Mouse (Mus musculus) embryonic facial prominence, embryonic 10.5 days (tissue): ENCODE measurements around the gene Shisa4. TPM values are rescaled to one million over a fixed set of nuclear protein-coding genes. Genes with fewer than 3 reads are reported as not detected.

Experiments used
- DNase-seq: peaks from one replicate; pipeline ENCODE4 v3.0.0-alpha.2; 2017; ENCODE audit warnings: low spot score
- H3K27ac ChIP-seq: fragments of 300-500 bp; sonication (generic); replicated peaks from 2 replicates; pipeline ENCODE4 v1.5.1; 2016; ENCODE audit warnings: mild to moderate bottlenecking
- H3K27me3 ChIP-seq: fragments of 300-500 bp; sonication (generic); replicated peaks from 2 replicates; pipeline ENCODE4 v1.6.1; 2016; ENCODE audit warnings: low read depth, mild to moderate bottlenecking; ENCODE audit not compliant: poor library complexity, severe bottlenecking
- H3K36me3 ChIP-seq: fragments of 300-500 bp; sonication (generic); replicated peaks from 2 replicates; pipeline ENCODE4 v1.6.1; 2016; ENCODE audit warnings: mild to moderate bottlenecking, moderate library complexity
- H3K4me1 ChIP-seq: fragments of 300-500 bp; sonication (generic); 2 replicates; pipeline ENCODE4 v1.6.1; 2016
- H3K4me3 ChIP-seq: fragments of 300-500 bp; sonication (generic); 2 replicates; pipeline ENCODE4 v1.5.1; 2016; ENCODE audit warnings: mild to moderate bottlenecking, moderate library complexity
- H3K9me3 ChIP-seq: fragments of 300-500 bp; sonication (generic); 2 replicates; pipeline ENCODE4 v1.6.1; 2016; ENCODE audit warnings: mild to moderate bottlenecking
- WGBS: fragments of 180-500 bp; shearing (Covaris S2); methylation state at CpG from one replicate; pipeline ENCODE4 v1.1.7; 2016; 5-methylcytosine and 5-hydroxymethylcytosine counted together
- polyA plus RNA-seq: library from polyadenylated mRNA; unstranded; fragments of >200 nt; fragmentation: Nextera tagmentation; extraction: Ambion mirVana; gene quantifications from 2 replicates; pipeline ENCODE4 v1.2.1, GENCODE M21; 2016

The Shisa4 gene
- polyA plus RNA-seq, 1 experiment from 2014 or later, result 53.5 TPM

GRCm38 (mm10) chr1:135362115-135362514 is 12.9 kb downstream of the Shisa4 start:
- no peaks in the 10 kb centered on the region for H3K36me3 ChIP-seq
- H3K27me3 ChIP-seq, result no peaks in the 10 kb centered on the region
- no peak overlapping the region for H3K4me3 ChIP-seq
- peaks cover 18% of the 10 kb centered on the region; the same call in 1 of the 2 replicates for H3K4me1 ChIP-seq
- 0 out of 2 replicates have a peak, but pooled peaks cover 6% of the 10 kb centered on the region for H3K9me3 ChIP-seq
- DNase-seq, result no peak
- H3K27ac ChIP-seq, result no peak overlapping the region

GRCm38 (mm10) chr1:135361491-135361890 is 13.5 kb downstream of the Shisa4 start:
- peaks cover 18% of the 10 kb centered on the region; the same call in 1 of the 2 replicates for H3K4me1 ChIP-seq
- 85% methylated on average over 4 of the region's 4 CpGs for WGBS
- no peak overlapping the region for H3K4me3 ChIP-seq
- no peak for DNase-seq
- H3K27ac ChIP-seq, result no peak overlapping the region
- 0 out of 2 replicates have a peak, but pooled peaks cover 6% of the 10 kb centered on the region for H3K9me3 ChIP-seq
- H3K27me3 ChIP-seq, result no peaks in the 10 kb centered on the region
- no peaks in the 10 kb centered on the region for H3K36me3 ChIP-seq

- Histone ChIP-seq H3K4me3 (no peak overlapping the region), H3K9me3 (0 out of 2 replicates have a peak, but pooled peaks cover 6% of the 10 kb centered on the region), H3K36me3 (no peaks in the 10 kb centered on the region), H3K27ac (no peak overlapping the region; the same call in 1 of the 2 replicates), H3K4me1 (peaks cover 18% of the 10 kb centered on the region; the same call in 1 of the 2 replicates), H3K27me3 (no peaks in the 10 kb centered on the region)
- 35% methylated on average over 2 of the region's 2 CpGs for WGBS
- DNase-seq, result no peak
These were observed 16.0 kb downstream of the Shisa4 start for GRCm38 (mm10) chr1:135359071-135359470.

- H3K27ac ChIP-seq, result no peak overlapping the region
- H3K27me3 ChIP-seq, result no peaks in the 10 kb centered on the region
- H3K9me3 ChIP-seq, result no peaks in the 10 kb centered on the region
- H3K4me1 ChIP-seq, result peaks cover 15% of the 10 kb centered on the region
- H3K36me3 ChIP-seq, result no peaks in the 10 kb centered on the region
- WGBS, result 85% methylated on average over 3 of the region's 3 CpGs
- DNase-seq, result no peak
- H3K4me3 ChIP-seq, result no peak overlapping the region
These were observed 23.1 kb downstream of the Shisa4 start for GRCm38 (mm10) chr1:135351953-135352352.

- Histone ChIP-seq H3K4me3 (no peak overlapping the region), H3K9me3 (no peaks in the 10 kb centered on the region), H3K36me3 (no peaks in the 10 kb centered on the region), H3K27me3 (no peaks in the 10 kb centered on the region), H3K4me1 (peaks cover 25% of the 10 kb centered on the region), H3K27ac (peak overlapping the region; percentile 63)
- DNase-seq, result no peak
- 48% methylated on average over 4 of the region's 4 CpGs for WGBS
These were observed 27.4 kb downstream of the Shisa4 start for GRCm38 (mm10) chr1:135347498-135348169.

GRCm38 (mm10) chr1:135346891-135347290 is 28.1 kb downstream of the Shisa4 start:
- Histone ChIP-seq H3K9me3 (no peaks in the 10 kb centered on the region), H3K36me3 (no peaks in the 10 kb centered on the region), H3K27me3 (no peaks in the 10 kb centered on the region), H3K4me1 (peaks cover 25% of the 10 kb centered on the region), H3K27ac (no peak overlapping the region; the same call in 1 of the 2 replicates), H3K4me3 (no peak overlapping the region)
- DNase-seq, result no peak
- 59% methylated on average over 3 of the region's 3 CpGs for WGBS

GRCm38 (mm10) chr1:135344026-135344425 is 31.0 kb downstream of the Shisa4 start:
- 61% methylated on average over 4 of the region's 4 CpGs for WGBS
- Histone ChIP-seq H3K27ac (0 out of 2 replicates have a peak overlapping the region, but pooled peaks have one; percentile 40), H3K4me3 (no peak overlapping the region), H3K36me3 (no peaks in the 10 kb centered on the region), H3K4me1 (peaks cover 24% of the 10 kb centered on the region), H3K9me3 (no peaks in the 10 kb centered on the region), H3K27me3 (no peaks in the 10 kb centered on the region)
- no peak for DNase-seq

- no peak for DNase-seq
- whole genome bisulfite sequencing, result 75% methylated on average over 8 of the region's 8 CpGs
- H3K27ac ChIP-seq, result no peak overlapping the region
- H3K36me3 ChIP-seq, result no peaks in the 10 kb centered on the region
- H3K4me3 ChIP-seq, result no peak overlapping the region
- peaks cover 10% of the 10 kb centered on the region for H3K4me1 ChIP-seq
- H3K27me3 ChIP-seq, result no peaks in the 10 kb centered on the region
- no peaks in the 10 kb centered on the region for H3K9me3 ChIP-seq
These were observed 33.1 kb downstream of the Shisa4 start for GRCm38 (mm10) chr1:135341947-135342346.

GRCm38 (mm10) chr1:135330578-135330977 is 44.5 kb downstream of the Shisa4 start:
- Histone ChIP-seq H3K36me3 (no peaks in the 10 kb centered on the region), H3K9me3 (no peaks in the 10 kb centered on the region), H3K27me3 (no peaks in the 10 kb centered on the region; the same call in 1 of the 2 replicates), H3K4me3 (no peak overlapping the region), H3K4me1 (peaks cover 30% of the 10 kb centered on the region), H3K27ac (no peak overlapping the region)
- no peak for DNase-seq
- WGBS, result 84% methylated on average over 6 of the region's 6 CpGs

- Histone ChIP-seq H3K4me1 (peaks cover 49% of the 10 kb centered on the region), H3K9me3 (no peaks in the 10 kb centered on the region), H3K27ac (no peak overlapping the region), H3K4me3 (no peak overlapping the region), H3K27me3 (peaks cover 5% of the 10 kb centered on the region; the same call in 1 of the 2 replicates), H3K36me3 (no peaks in the 10 kb centered on the region)
- DNase-seq, result no peak
- 63% methylated on average over 5 of the region's 5 CpGs for WGBS
These were observed 46.7 kb downstream of the Shisa4 start for GRCm38 (mm10) chr1:135328368-135328767.

GRCm38 (mm10) chr1:135325934-135326333 is 49.1 kb downstream of the Shisa4 start:
- Histone ChIP-seq H3K9me3 (no peaks in the 10 kb centered on the region), H3K27me3 (peaks cover 16% of the 10 kb centered on the region; the same call in 1 of the 2 replicates), H3K27ac (no peak overlapping the region), H3K36me3 (no peaks in the 10 kb centered on the region), H3K4me1 (peaks cover 44% of the 10 kb centered on the region), H3K4me3 (no peak overlapping the region)
- DNase-seq, result no peak
- 78% methylated on average over 2 of the region's 2 CpGs for WGBS

- peak within 1 kb of the TSS; percentile 33 for H3K4me3 ChIP-seq
- H3K9me3 ChIP-seq, result no peaks in the 10 kb centered on the region
- peaks cover 16% of the 10 kb centered on the region; the same call in 1 of the 2 replicates for H3K27me3 ChIP-seq
- WGBS, result 13% methylated on average over 8 of the region's 8 CpGs
- H3K36me3 ChIP-seq, result no peaks in the 10 kb centered on the region
- peak; percentile 88 for DNase-seq
- H3K27ac ChIP-seq, result peak within 1 kb of the TSS; percentile 65
- peaks cover 33% of the 10 kb centered on the region for H3K4me1 ChIP-seq
These were observed 50.5 kb downstream of the Shisa4 start, which contains the start of gene Lmod1 for GRCm38 (mm10) chr1:135324571-135324970. Lmod1 (plus strand) TSS chr1:135324807.

- H3K27ac ChIP-seq, result peak overlapping the region; percentile 65
- peaks cover 27% of the 10 kb centered on the region for H3K4me1 ChIP-seq
- no peaks in the 10 kb centered on the region for H3K9me3 ChIP-seq
- no peaks in the 10 kb centered on the region for H3K36me3 ChIP-seq
- H3K27me3 ChIP-seq, result peaks cover 16% of the 10 kb centered on the region; the same call in 1 of the 2 replicates
- no peak overlapping the region for H3K4me3 ChIP-seq
- WGBS, result 82% methylated on average over 7 of the region's 7 CpGs
- no peak for DNase-seq
These were observed 51.6 kb downstream of the Shisa4 start for GRCm38 (mm10) chr1:135323367-135323901.
